Mouse (Mus musculus) subcutaneous adipose tissue, adult 2 months (tissue): ENCODE results near the gene Plau. TPM values are rescaled to one million over a fixed set of nuclear protein-coding genes. Genes with fewer than 3 reads are reported as not detected.

Experiments
- polyA plus RNA-seq: library from polyadenylated mRNA; depleted of rRNA; stranded (reverse); fragments of >200 nt; gene quantifications from 2 replicates; pipeline ENCODE4 v1.2.3, GENCODE M21; 2012; ENCODE audit warnings: low replicate concordance; rRNA removed

The Plau gene
- polyA plus RNA-seq = 16.1 and 53.4 TPM in 2 replicates

GRCm38 (mm10) chr14:20836171-20836904 is at the start of gene Plau:
TSS of gene Plau (plus strand) at chr14:20836660.

GRCm38 (mm10) chr14:20793758-20794531 is 42.5 kb upstream of the Plau start, which contains the start of gene Camk2g:
TSS of gene Camk2g (minus strand) at chr14:20794088.

Other genes with a start within 250 kb of the Plau start
- gene Usp54, start 195.6 kb upstream of the Plau start, polyA plus RNA-seq = 4.9 and 17.0 TPM in 2 replicates
- 0.12 TPM in 1 of 2 replicates, not detected in the other for gene Myoz1, start 180.1 kb upstream of the Plau start, polyA plus RNA-seq
- gene Synpo2l, start 168.3 kb upstream of the Plau start, polyA plus RNA-seq = 0.17 and 0.35 TPM in 2 replicates
- gene Sec24c, start 162.4 kb upstream of the Plau start, polyA plus RNA-seq = 115 and 168 TPM in 2 replicates
- 11.9 and 26.9 TPM in 2 replicates for gene Fut11, start 141.7 kb upstream of the Plau start, polyA plus RNA-seq
- gene Chchd1, start 133.7 kb upstream of the Plau start, polyA plus RNA-seq = 37.9 and 43.7 TPM in 2 replicates
- gene Zswim8, start 129.1 kb upstream of the Plau start, polyA plus RNA-seq = 184 and 239 TPM in 2 replicates
- gene Ndst2, start 102.1 kb upstream of the Plau start, polyA plus RNA-seq = 42.1 and 61.4 TPM in 2 replicates
- 37.1 and 54.2 TPM in 2 replicates for gene Camk2g, start 42.6 kb upstream of the Plau start, polyA plus RNA-seq
- gene Vcl, start 92.7 kb downstream of the Plau start, polyA plus RNA-seq = 89.1 and 124 TPM in 2 replicates
- gene Ap3m1, start 215.8 kb downstream of the Plau start, polyA plus RNA-seq = 43.8 and 51.1 TPM in 2 replicates
- gene Adk, start 215.9 kb downstream of the Plau start, polyA plus RNA-seq = 60.7 and 67.3 TPM in 2 replicates